Mouse (Mus musculus) stomach, embryonic 16.5 days (tissue): ENCODE data around the gene Tax1bp3. TPM values are rescaled to one million over a fixed set of nuclear protein-coding genes. Genes with fewer than 3 reads are reported as not detected.

Source experiments
- ATAC-seq: fragments of 200-750 bp; cut with Nextera tagmentation; 2 replicates; pipeline ENCODE4 v1.8.0; 2017; ENCODE audit warnings: moderate number of reproducible peaks, moderate TSS enrichment; ENCODE audit not compliant: insufficient read depth, low FRiP score
- H3K27ac ChIP-seq: fragments of 300-500 bp; sonication (generic); 2 replicates; pipeline ENCODE4 v1.5.1; 2014; ENCODE audit warnings: low read length
- H3K27me3 ChIP-seq: fragments of 300-500 bp; sonication (generic); 2 replicates; pipeline ENCODE4 v1.6.1; 2014; ENCODE audit warnings: low read length, control low read depth, mixed read lengths; ENCODE audit not compliant: control insufficient read depth, insufficient read depth
- H3K36me3 ChIP-seq: fragments of 300-500 bp; sonication (generic); 2 replicates; pipeline ENCODE4 v1.6.1; 2014; ENCODE audit warnings: low read length; ENCODE audit not compliant: control insufficient read depth, insufficient read depth
- H3K4me1 ChIP-seq: fragments of 300-500 bp; sonication (generic); 2 replicates; pipeline ENCODE4 v1.6.1; 2014; ENCODE audit warnings: low read length, control low read depth, mixed read lengths; ENCODE audit not compliant: control insufficient read depth, insufficient read depth
- H3K4me2 ChIP-seq: fragments of 300-500 bp; sonication (generic); 2 replicates; pipeline ENCODE4 v1.6.1; 2014; ENCODE audit warnings: low read depth, low read length, mixed read lengths
- H3K4me3 ChIP-seq: fragments of 300-500 bp; sonication (generic); replicated peaks from 2 replicates; pipeline ENCODE4 v1.5.1; 2014; ENCODE audit warnings: mild to moderate bottlenecking, low read length
- H3K9ac ChIP-seq: fragments of 300-500 bp; sonication (generic); 2 replicates; pipeline ENCODE4 v1.6.1; 2014; ENCODE audit warnings: low read length
- H3K9me3 ChIP-seq: fragments of 300-500 bp; sonication (generic); replicated peaks from 2 replicates; pipeline ENCODE4 v1.6.1; 2016; ENCODE audit warnings: low read length, control low read depth; ENCODE audit not compliant: control insufficient read depth
- WGBS: fragments of 180-500 bp; shearing (Covaris S2); extraction: QIAGEN DNeasy Blood & Tissue Kit; methylation state at CpG from one replicate; pipeline ENCODE4 v1.1.7; 2014; 5-methylcytosine and 5-hydroxymethylcytosine counted together
- polyA plus RNA-seq: library from polyadenylated mRNA; unstranded; fragments of >200 nt; fragmentation: Nextera tagmentation; extraction: Ambion mirVana; gene quantifications from 2 replicates; pipeline ENCODE4 v1.2.1, GENCODE M21; 2015

The Tax1bp3 gene
- polyA plus RNA-seq, 1 experiment from 2014 or later = 214 TPM

- H3K4me3 ChIP-seq = no peak overlapping the region
- WGBS = 88% methylated on average over 8 of the region's 8 CpGs
- H3K4me1 ChIP-seq = 0 out of 2 replicates have a peak, but pooled peaks cover 3% of the 10 kb centered on the region
- no peak for ATAC-seq
- no peak overlapping the region for H3K27ac ChIP-seq
- H3K36me3 ChIP-seq = no peaks in the 10 kb centered on the region
- no peak overlapping the region for H3K9ac ChIP-seq
- no peak overlapping the region for H3K4me2 ChIP-seq
- H3K27me3 ChIP-seq = no peaks in the 10 kb centered on the region
- no peaks in the 10 kb centered on the region for H3K9me3 ChIP-seq
Measured at GRCm38 (mm10) chr11:73203895-73204294, 27.0 kb downstream of the Tax1bp3 start.

DNA sequence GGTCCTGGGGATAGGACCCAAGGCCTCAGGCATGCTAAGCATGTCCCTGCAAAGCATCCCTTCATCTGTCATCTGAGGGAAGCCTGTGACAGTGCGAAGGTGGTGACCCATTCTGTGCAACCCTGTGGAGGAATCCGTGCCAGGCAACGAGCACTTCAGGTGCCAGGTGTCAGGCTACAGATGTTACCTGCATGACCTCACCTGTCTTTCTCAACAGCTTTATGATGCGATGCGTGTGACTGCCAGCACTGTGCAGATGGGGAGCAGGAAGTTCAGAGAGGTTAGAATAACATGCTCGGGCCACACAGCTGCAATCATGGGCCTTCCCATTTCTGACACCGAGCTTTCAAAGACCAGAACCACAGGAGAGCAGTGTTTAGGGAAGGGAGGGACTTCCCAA, 28.3 kb downstream of the Tax1bp3 start:
- ATAC-seq = no peak
- WGBS = 69% methylated on average over 7 of the region's 7 CpGs
- no peak overlapping the region for H3K4me2 ChIP-seq

DNA sequence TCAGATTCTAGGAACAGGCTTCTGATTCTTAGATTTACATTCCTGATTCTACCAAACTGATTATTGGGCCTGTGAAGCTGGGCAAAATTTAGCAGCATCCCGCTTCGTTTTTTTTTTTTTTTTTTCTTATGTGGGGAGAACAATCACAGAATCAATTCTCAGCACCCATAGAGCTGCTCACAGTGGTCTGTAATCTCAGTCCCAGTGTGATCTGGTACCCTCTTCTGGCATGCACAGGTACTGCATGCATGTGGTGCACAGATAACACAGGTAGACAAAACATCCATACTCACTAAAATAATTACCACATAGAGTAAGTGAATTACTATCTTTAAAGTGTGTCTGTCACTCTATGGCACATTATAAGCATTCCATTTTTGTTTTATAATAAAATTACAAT, 30.7 kb downstream of the Tax1bp3 start:
- Histone ChIP-seq H3K27me3 (no peaks in the 10 kb centered on the region), H3K9ac (no peak overlapping the region), H3K4me1 (no peaks in the 10 kb centered on the region), H3K27ac (no peak overlapping the region), H3K4me2 (no peak overlapping the region), H3K9me3 (no peaks in the 10 kb centered on the region), H3K4me3 (no peak overlapping the region), H3K36me3 (no peaks in the 10 kb centered on the region)
- 77% methylated on average over 2 of the region's 2 CpGs for WGBS
- no peak for ATAC-seq

More for the DNA sequence above, 28.3 kb downstream of the Tax1bp3 start:
- H3K9me3 ChIP-seq = no peaks in the 10 kb centered on the region
- H3K4me1 ChIP-seq = no peaks in the 10 kb centered on the region
- no peak overlapping the region for H3K27ac ChIP-seq
- H3K36me3 ChIP-seq = no peaks in the 10 kb centered on the region
- no peaks in the 10 kb centered on the region for H3K27me3 ChIP-seq
- H3K4me3 ChIP-seq = no peak overlapping the region
- no peak overlapping the region for H3K9ac ChIP-seq

DNA sequence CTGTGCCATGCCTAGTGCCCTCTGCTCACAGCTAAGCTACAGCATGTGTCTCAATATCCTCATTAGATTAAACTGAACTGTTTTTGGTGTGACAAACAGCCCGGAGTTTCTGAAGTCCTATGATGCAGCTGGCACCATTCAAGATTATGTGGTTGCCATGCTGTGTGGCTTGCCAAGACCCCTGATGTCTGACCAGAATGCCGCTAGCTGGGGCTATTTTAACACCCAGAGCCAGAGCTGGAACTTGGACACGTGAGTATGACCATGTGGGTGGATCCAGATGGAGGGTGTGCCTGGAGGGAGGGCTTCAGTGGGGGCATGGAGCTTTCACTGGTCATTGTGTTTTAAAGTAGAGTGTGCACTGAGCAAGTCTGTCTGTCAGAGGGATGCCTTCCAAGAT, 37.1 kb downstream of the Tax1bp3 start:
- ATAC-seq = no peak
- Histone ChIP-seq H3K4me1 (no peaks in the 10 kb centered on the region), H3K9ac (no peak overlapping the region), H3K36me3 (no peaks in the 10 kb centered on the region), H3K27ac (no peak overlapping the region), H3K4me3 (no peak overlapping the region), H3K4me2 (no peak overlapping the region), H3K9me3 (no peaks in the 10 kb centered on the region), H3K27me3 (no peaks in the 10 kb centered on the region)
- WGBS = 67% methylated on average over 3 of the region's 3 CpGs

GRCm38 (mm10) chr11:73219671-73220070, 42.8 kb downstream of the Tax1bp3 start:
- H3K27ac ChIP-seq = no peak overlapping the region
- ATAC-seq = no peak
- no peaks in the 10 kb centered on the region for H3K4me1 ChIP-seq
- WGBS = 57% methylated on average over 2 of the region's 2 CpGs
- no peak overlapping the region for H3K9ac ChIP-seq
- no peak overlapping the region for H3K4me2 ChIP-seq
- H3K9me3 ChIP-seq = no peaks in the 10 kb centered on the region
- no peak overlapping the region for H3K4me3 ChIP-seq
- H3K27me3 ChIP-seq = no peaks in the 10 kb centered on the region
- H3K36me3 ChIP-seq = no peaks in the 10 kb centered on the region

DNA sequence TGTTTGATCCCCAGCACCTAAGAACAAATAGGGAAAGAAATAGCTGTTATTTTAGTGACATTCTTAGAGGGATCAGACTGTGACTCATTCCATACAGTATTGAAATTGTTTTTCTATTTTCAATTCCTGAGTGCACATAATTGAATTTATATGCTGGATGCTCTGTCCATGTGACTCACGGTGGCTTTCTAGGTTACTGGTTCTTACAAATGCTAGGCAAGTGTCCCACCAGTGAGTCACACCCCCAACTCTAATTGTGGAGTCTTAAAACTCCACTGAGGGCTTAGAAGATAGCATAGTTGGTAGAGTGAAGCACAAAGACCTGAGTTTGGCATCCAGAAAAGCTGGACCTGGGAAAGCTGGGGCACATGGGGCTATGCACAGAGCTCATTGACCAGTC, 43.8 kb downstream of the Tax1bp3 start:
- Histone ChIP-seq H3K4me1 (no peaks in the 10 kb centered on the region), H3K9me3 (no peaks in the 10 kb centered on the region), H3K9ac (no peak overlapping the region), H3K4me3 (no peak overlapping the region), H3K27ac (no peak overlapping the region), H3K27me3 (no peaks in the 10 kb centered on the region), H3K4me2 (no peak overlapping the region), H3K36me3 (no peaks in the 10 kb centered on the region)
- 90% methylated on average over 1 of the region's 1 CpGs for WGBS
- ATAC-seq = no peak

GRCm38 (mm10) chr11:73222846-73223245, 46.0 kb downstream of the Tax1bp3 start:
- no peak overlapping the region for H3K9ac ChIP-seq
- no peaks in the 10 kb centered on the region for H3K27me3 ChIP-seq
- H3K4me1 ChIP-seq = no peaks in the 10 kb centered on the region
- H3K36me3 ChIP-seq = no peaks in the 10 kb centered on the region
- no peak overlapping the region for H3K4me3 ChIP-seq
- no peak overlapping the region for H3K4me2 ChIP-seq
- no peak for ATAC-seq
- no peaks in the 10 kb centered on the region for H3K9me3 ChIP-seq
- 29% methylated on average over 5 of the region's 5 CpGs for WGBS
- no peak overlapping the region for H3K27ac ChIP-seq

GRCm38 (mm10) chr11:73223966-73224365, 47.1 kb downstream of the Tax1bp3 start:
- no peak overlapping the region for H3K4me2 ChIP-seq
- ATAC-seq = 0 out of 2 replicates have a peak, but pooled peaks have one; percentile 50

GRCm38 (mm10) chr11:73225856-73226255, 49.0 kb downstream of the Tax1bp3 start:
- H3K4me1 ChIP-seq = no peaks in the 10 kb centered on the region
- H3K4me2 ChIP-seq = no peak overlapping the region
- no peaks in the 10 kb centered on the region for H3K9me3 ChIP-seq
- ATAC-seq = no peak
- H3K27ac ChIP-seq = no peak overlapping the region
- no peak overlapping the region for H3K9ac ChIP-seq
- H3K27me3 ChIP-seq = no peaks in the 10 kb centered on the region
- H3K36me3 ChIP-seq = no peaks in the 10 kb centered on the region
- H3K4me3 ChIP-seq = no peak overlapping the region
- WGBS = 87% methylated on average over 6 of the region's 6 CpGs

More at GRCm38 (mm10) chr11:73223966-73224365, 47.1 kb downstream of the Tax1bp3 start:
- WGBS = 84% methylated on average over 2 of the region's 2 CpGs
- H3K4me1 ChIP-seq = no peaks in the 10 kb centered on the region
- no peak overlapping the region for H3K4me3 ChIP-seq
- H3K27ac ChIP-seq = no peak overlapping the region
- no peaks in the 10 kb centered on the region for H3K9me3 ChIP-seq
- no peaks in the 10 kb centered on the region for H3K27me3 ChIP-seq
- H3K9ac ChIP-seq = no peak overlapping the region
- no peaks in the 10 kb centered on the region for H3K36me3 ChIP-seq

GRCm38 (mm10) chr11:73228881-73229280, 52.0 kb downstream of the Tax1bp3 start:
- 68% methylated on average over 5 of the region's 5 CpGs for WGBS
- Histone ChIP-seq H3K9me3 (no peaks in the 10 kb centered on the region), H3K4me1 (no peaks in the 10 kb centered on the region), H3K9ac (no peak overlapping the region), H3K4me3 (no peak overlapping the region), H3K27ac (no peak overlapping the region), H3K4me2 (no peak overlapping the region), H3K36me3 (no peaks in the 10 kb centered on the region), H3K27me3 (no peaks in the 10 kb centered on the region)
- no peak for ATAC-seq
